Mouse (Mus musculus) spleen, adult 18-20 months (tissue): ENCODE results near the gene Plxna4.

Source experiments
- DNase-seq, 2 experiments: peaks; one replicate each; pipeline ENCODE4 v3.0.0; 2022; ENCODE audit warnings: mixed read lengths in 2 of 2

Plxna4 gene

GRCm38 (mm10) chr6:32588056-32588671, at the start of gene Plxna4:
Gene Plxna4, minus strand, starts transcription at chr6:32588192.
- no peak for DNase-seq

- DNase-seq: no peak
These were observed 49.7 kb upstream of the Plxna4 start for GRCm38 (mm10) chr6:32637568-32638183.

GRCm38 (mm10) chr6:32610712-32611111, 22.7 kb upstream of the Plxna4 start:
- no peak for DNase-seq

- no peak for DNase-seq
These were observed 18.8 kb upstream of the Plxna4 start for GRCm38 (mm10) chr6:32606787-32607186.

GRCm38 (mm10) chr6:32605581-32605980, 17.6 kb upstream of the Plxna4 start:
- DNase-seq: no peak

- DNase-seq: no peak
These were observed 16.9 kb upstream of the Plxna4 start for GRCm38 (mm10) chr6:32604901-32605300.

GRCm38 (mm10) chr6:32602130-32602529, 14.1 kb upstream of the Plxna4 start:
- no peak for DNase-seq

- DNase-seq: no peak
These were observed 13.3 kb upstream of the Plxna4 start for GRCm38 (mm10) chr6:32601306-32601705.

- DNase-seq: no peak
These were observed 7.6 kb upstream of the Plxna4 start for GRCm38 (mm10) chr6:32595591-32595990.

- DNase-seq: peak in 1 of 2 experiments; percentile 34
These were observed 3.2 kb upstream of the Plxna4 start for GRCm38 (mm10) chr6:32590979-32591758.

- DNase-seq: no peak
These were observed 1.6 kb upstream of the Plxna4 start for GRCm38 (mm10) chr6:32589632-32590031.

- DNase-seq: no peak
These were observed 619 bp downstream of the Plxna4 start for GRCm38 (mm10) chr6:32587136-32588009.

GRCm38 (mm10) chr6:32586821-32587135, 1.2 kb downstream of the Plxna4 start:
- no peak for DNase-seq

GRCm38 (mm10) chr6:32586390-32586789, 1.6 kb downstream of the Plxna4 start:
- DNase-seq: no peak

- no peak for DNase-seq
These were observed 2.8 kb downstream of the Plxna4 start for GRCm38 (mm10) chr6:32585211-32585610.

GRCm38 (mm10) chr6:32584243-32584880, 3.6 kb downstream of the Plxna4 start:
- DNase-seq: no peak

- DNase-seq: no peak
These were observed 4.4 kb downstream of the Plxna4 start for GRCm38 (mm10) chr6:32583582-32583981.

GRCm38 (mm10) chr6:32571485-32571884, 16.5 kb downstream of the Plxna4 start:
- no peak for DNase-seq

GRCm38 (mm10) chr6:32570445-32570844, 17.5 kb downstream of the Plxna4 start:
- DNase-seq: no peak

- no peak for DNase-seq
These were observed 18.1 kb downstream of the Plxna4 start for GRCm38 (mm10) chr6:32569919-32570318.

- DNase-seq: no peak
These were observed 41.1 kb downstream of the Plxna4 start for GRCm38 (mm10) chr6:32546915-32547314.

GRCm38 (mm10) chr6:32544021-32544420, 44.0 kb downstream of the Plxna4 start:
- DNase-seq: no peak

GRCm38 (mm10) chr6:32540155-32540554, 47.8 kb downstream of the Plxna4 start:
- DNase-seq: no peak
